Mouse (Mus musculus) gastrocnemius, adult 18-20 months (tissue): ENCODE measurements around the gene Amhr2. TPM values are rescaled to one million over a fixed set of nuclear protein-coding genes. Genes with fewer than 3 reads are reported as not detected.

Experiments
- DNase-seq: peaks from one replicate; pipeline ENCODE4 v3.0.0; 2021; ENCODE audit warnings: low spot score
- long read RNA-seq, 2 experiments: library from polyadenylated mRNA; stranded (forward); transcript quantifications; one replicate each; pipeline ENCODE4 v2.0.0; 2021
- total RNA-seq, 2 experiments: library from RNA; stranded (reverse); gene quantifications; 2 replicates each; pipeline ENCODE4 v1.2.3; 2021

Gene Amhr2
- 10 to 100 TPM; 11.1 to 17.7 TPM for total RNA-seq
- long read RNA-seq, experiment 1, partial matches to known transcripts, result 9 of 10 reads
- long read RNA-seq, experiment 1, other reads (novel, unspliced or antisense), result 1 of 10 reads
- long read RNA-seq, experiment 2, partial matches to known transcripts, result 7 of 8 reads
- long read RNA-seq, experiment 2, other reads (novel, unspliced or antisense), result 1 of 8 reads

GRCm38 (mm10) chr15:102445146-102445545, at the start of gene Amhr2:
Gene Amhr2 (plus strand): TSS chr15:102445367.
- no peak for DNase-seq

GRCm38 (mm10) chr15:102398629-102399028, 46.5 kb upstream of the Amhr2 start:
- DNase-seq, result peak; percentile 23

GRCm38 (mm10) chr15:102399229-102400221, 45.6 kb upstream of the Amhr2 start:
- peak; percentile 97 for DNase-seq

- DNase-seq, result no peak
These were observed 44.6 kb upstream of the Amhr2 start for GRCm38 (mm10) chr15:102400476-102401045.

GRCm38 (mm10) chr15:102401278-102401677, 43.9 kb upstream of the Amhr2 start:
- no peak for DNase-seq

GRCm38 (mm10) chr15:102402210-102402609, 43.0 kb upstream of the Amhr2 start:
- no peak for DNase-seq

- DNase-seq, result no peak
These were observed 40.3 kb upstream of the Amhr2 start for GRCm38 (mm10) chr15:102404608-102405488.

GRCm38 (mm10) chr15:102405489-102406195, 39.5 kb upstream of the Amhr2 start, which contains the start of gene Sp1:
Gene Sp1 (plus strand): TSS chr15:102406143.
- DNase-seq, result peak; percentile 100

- peak; percentile 83 for DNase-seq
These were observed 38.8 kb upstream of the Amhr2 start for GRCm38 (mm10) chr15:102406196-102406911.

- no peak for DNase-seq
These were observed 38.1 kb upstream of the Amhr2 start for GRCm38 (mm10) chr15:102406912-102407580.

- DNase-seq, result no peak
These were observed 37.2 kb upstream of the Amhr2 start for GRCm38 (mm10) chr15:102407681-102408557.

- no peak for DNase-seq
These were observed 36.5 kb upstream of the Amhr2 start for GRCm38 (mm10) chr15:102408558-102409130.

- DNase-seq, result no peak
These were observed 35.9 kb upstream of the Amhr2 start for GRCm38 (mm10) chr15:102409286-102409685.

- no peak for DNase-seq
These were observed 34.1 kb upstream of the Amhr2 start for GRCm38 (mm10) chr15:102411077-102411476.

GRCm38 (mm10) chr15:102413687-102414086, 31.5 kb upstream of the Amhr2 start:
- no peak for DNase-seq

GRCm38 (mm10) chr15:102417524-102417923, 27.6 kb upstream of the Amhr2 start:
- DNase-seq, result no peak

- DNase-seq, result no peak
These were observed 24.2 kb upstream of the Amhr2 start for GRCm38 (mm10) chr15:102420986-102421385.

- DNase-seq, result peak; percentile 64
These were observed 23.7 kb upstream of the Amhr2 start for GRCm38 (mm10) chr15:102421437-102421836.
